Mouse (Mus musculus): ENCODE results near the gene Trpv2. TPM values are rescaled to one million over a fixed set of nuclear protein-coding genes. Genes with fewer than 3 reads are reported as not detected.
A peak's percentile ranks its signal among the peaks of the same experiment; 100 is the strongest.

The Trpv2 gene
- total RNA-seq, 2 experiments from 2014 or later = 7.0 to 18.9 TPM

- ATAC-seq (replicated peaks; ENCODE audit: low FRiP score, poor library complexity, severe bottlenecking) = no peak
Measured at GRCm38 (mm10) chr11:62557205-62557604, 17.1 kb upstream of the Trpv2 start.

- ATAC-seq (replicated peaks; ENCODE audit: low FRiP score, poor library complexity, severe bottlenecking) = no peak
Measured at GRCm38 (mm10) chr11:62558152-62558551, 16.1 kb upstream of the Trpv2 start.

- ATAC-seq (replicated peaks; ENCODE audit: low FRiP score, poor library complexity, severe bottlenecking) = no peak
Measured at GRCm38 (mm10) chr11:62558961-62559646, 15.2 kb upstream of the Trpv2 start.

- ATAC-seq (replicated peaks; ENCODE audit: low FRiP score, poor library complexity, severe bottlenecking) = peak; percentile 43
Measured at GRCm38 (mm10) chr11:62560463-62561016, 13.7 kb upstream of the Trpv2 start.

DNA sequence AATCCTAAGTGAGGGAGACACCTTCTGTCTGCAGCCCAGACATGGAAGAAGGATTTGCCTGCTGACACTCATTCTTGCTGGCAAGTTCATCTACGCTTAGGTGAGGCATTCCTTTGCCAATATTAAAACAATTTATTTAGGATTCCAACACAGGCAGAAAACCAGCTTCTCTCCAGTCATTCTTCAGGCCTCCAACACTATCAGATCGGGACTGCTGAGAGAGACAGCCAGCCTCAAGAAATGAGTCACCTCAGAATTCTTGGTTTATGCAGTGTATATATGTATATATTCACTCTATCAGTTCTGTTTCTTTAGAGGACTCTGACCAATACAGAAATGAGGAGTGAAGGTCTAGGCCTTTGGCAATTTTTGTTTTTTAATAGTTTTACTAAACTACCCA is 10.7 kb upstream of the Trpv2 start:
- ATAC-seq (replicated peaks; ENCODE audit: low FRiP score, poor library complexity, severe bottlenecking) = no peak

- ATAC-seq (replicated peaks; ENCODE audit: low FRiP score, poor library complexity, severe bottlenecking) = no peak
Measured at GRCm38 (mm10) chr11:62565747-62566146, 8.5 kb upstream of the Trpv2 start.

- ATAC-seq (replicated peaks; ENCODE audit: low FRiP score, poor library complexity, severe bottlenecking) = no peak
Measured at GRCm38 (mm10) chr11:62566211-62566610, 8.1 kb upstream of the Trpv2 start.

DNA sequence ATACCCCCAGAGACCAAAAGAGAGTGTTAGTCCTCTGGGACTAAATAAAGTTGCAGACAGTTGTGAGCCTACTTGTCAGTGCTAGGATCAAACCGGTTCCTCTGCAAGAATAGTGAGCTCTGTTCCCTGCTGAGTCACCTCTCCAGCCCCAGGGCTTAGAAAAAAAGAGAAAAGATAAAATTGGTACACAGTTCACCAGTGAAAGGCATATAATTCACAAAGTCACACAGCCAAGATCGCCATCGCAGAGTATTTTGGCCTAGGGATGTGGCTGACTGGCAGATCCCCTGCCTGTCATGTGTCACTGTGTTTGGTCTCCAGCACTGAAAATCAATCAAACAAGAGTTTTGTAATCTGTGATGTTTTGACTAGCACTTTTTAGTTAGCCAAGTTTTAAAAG is 6.0 kb upstream of the Trpv2 start:
- ATAC-seq (replicated peaks; ENCODE audit: low FRiP score, poor library complexity, severe bottlenecking) = no peak

DNA sequence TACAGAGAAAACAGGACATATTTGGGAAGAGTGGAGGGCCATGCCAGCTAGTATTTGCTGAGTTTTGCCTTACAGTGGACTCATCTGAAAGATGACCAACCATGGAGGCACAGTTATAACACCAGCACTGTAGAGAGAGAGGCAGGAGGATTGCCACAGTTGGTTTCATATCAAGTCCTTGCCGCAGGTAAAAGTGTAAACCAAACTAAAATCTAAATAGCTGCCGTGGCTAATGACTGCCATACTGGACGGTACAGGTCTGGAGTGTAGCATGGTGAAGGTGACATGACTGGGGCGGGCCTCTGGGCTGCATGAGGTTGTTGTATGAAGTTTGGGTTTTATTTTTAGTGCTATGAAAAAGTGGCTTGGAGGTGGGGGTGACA is 408 bp downstream of the Trpv2 start:
- ATAC-seq (replicated peaks; ENCODE audit: low FRiP score, poor library complexity, severe bottlenecking) = no peak

- peak; percentile 83 for ATAC-seq (replicated peaks; ENCODE audit: low FRiP score, poor library complexity, severe bottlenecking)
Measured at GRCm38 (mm10) chr11:62575297-62575658, 992 bp downstream of the Trpv2 start.

DNA sequence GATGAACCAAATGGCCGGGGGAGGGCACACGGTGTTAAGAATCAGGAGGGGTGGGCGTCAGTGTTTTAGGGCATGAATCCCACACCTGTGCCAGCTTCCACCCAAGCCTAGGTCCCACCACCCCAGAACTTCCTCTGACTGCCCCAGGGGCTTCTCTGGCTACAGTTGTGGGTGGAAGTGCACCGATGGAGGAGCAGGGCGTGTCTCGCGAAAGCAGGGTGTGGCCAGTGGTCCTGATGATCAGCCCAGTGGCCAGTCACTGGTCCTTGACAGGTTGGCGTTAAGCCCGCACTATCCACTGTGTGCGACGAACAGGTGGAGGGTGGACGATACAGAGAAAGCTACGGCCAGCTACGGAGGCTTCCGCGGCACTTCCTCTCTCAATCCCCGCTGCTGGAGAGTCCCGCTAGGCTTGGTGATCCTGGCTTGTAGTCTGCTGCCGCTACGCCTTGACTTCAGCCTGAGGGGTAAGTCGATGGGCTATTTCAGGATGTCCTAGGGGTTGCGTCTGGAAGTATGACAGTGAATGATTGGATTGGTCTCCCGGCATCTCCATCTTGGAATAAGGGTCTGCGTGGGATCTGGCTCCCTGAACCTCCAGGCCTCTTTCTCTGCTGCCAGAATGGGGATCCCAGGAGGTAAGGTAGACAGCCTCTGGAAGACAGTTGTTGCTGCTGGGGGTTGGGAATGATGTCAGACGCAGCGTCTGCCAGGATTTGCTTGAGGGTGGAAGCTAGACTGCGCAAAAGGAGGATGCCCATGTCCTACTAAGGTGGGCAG is 1.6 kb downstream of the Trpv2 start:
- ATAC-seq (replicated peaks; ENCODE audit: low FRiP score, poor library complexity, severe bottlenecking) = peak; percentile 90

DNA sequence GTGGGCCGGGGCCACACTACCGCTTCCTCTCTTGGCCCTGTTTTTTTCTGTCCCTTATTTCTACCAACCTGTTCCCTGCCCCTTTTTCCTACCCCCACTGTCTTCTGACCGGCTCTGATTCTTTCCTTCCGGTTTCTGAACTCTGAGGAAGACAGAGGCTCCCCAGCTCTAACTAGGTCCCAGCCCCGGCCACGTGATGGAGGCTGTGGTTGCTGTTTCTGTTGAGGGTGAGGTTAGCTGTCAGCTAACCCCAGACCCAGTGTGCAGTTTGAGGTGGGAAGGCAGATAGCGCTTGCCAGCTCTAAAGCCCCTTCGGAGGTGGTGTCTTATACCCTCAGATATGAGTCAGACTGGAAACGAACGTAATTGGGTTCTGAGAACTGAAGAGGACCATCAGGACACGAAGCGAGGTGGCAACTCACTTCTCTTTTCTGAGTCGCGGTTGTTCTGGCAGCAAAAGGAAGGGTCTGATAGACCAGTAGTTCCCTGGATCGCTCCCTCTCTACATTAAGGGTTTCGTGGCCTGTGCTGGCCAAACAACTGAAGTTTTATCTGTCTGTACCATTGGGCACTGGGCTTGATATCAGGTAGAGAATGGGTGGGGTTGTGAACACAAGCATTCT is 2.4 kb downstream of the Trpv2 start:
- ATAC-seq (replicated peaks; ENCODE audit: low FRiP score, poor library complexity, severe bottlenecking) = peak; percentile 20; the same call in 1 of the 2 replicates

- no peak for ATAC-seq (replicated peaks; ENCODE audit: low FRiP score, poor library complexity, severe bottlenecking)
Measured at GRCm38 (mm10) chr11:62583031-62583430, 8.7 kb downstream of the Trpv2 start.

DNA sequence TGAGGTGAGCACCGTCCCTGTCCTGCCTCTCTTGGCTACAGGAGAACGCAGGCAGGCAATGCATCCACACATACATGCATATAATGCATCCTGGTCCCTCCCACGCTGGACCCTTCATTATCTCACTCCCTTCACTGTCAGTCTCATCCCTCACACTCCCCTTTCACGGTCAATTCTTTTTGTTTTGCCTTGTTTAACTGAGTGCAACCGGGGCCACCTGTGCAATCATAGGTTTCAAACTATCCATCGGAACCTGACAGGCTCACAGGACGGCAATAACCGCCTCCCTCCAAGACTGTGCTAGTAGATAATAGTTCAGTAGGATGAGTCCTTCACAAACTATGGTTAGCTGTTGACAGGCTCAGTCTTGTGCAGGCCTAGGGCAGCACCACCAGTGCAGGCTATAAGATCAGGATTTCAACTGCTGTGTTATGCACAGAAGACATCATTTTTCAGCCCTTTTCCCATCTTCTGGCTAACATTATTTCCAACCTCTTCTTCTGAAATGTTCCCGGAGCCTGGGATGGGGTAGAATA is 10.5 kb downstream of the Trpv2 start:
- ATAC-seq (replicated peaks; ENCODE audit: low FRiP score, poor library complexity, severe bottlenecking) = 0 out of 2 replicates have a peak, but pooled peaks have one; percentile 3

GRCm38 (mm10) chr11:62587034-62587433 is 12.7 kb downstream of the Trpv2 start:
- no peak for ATAC-seq (replicated peaks; ENCODE audit: low FRiP score, poor library complexity, severe bottlenecking)

DNA sequence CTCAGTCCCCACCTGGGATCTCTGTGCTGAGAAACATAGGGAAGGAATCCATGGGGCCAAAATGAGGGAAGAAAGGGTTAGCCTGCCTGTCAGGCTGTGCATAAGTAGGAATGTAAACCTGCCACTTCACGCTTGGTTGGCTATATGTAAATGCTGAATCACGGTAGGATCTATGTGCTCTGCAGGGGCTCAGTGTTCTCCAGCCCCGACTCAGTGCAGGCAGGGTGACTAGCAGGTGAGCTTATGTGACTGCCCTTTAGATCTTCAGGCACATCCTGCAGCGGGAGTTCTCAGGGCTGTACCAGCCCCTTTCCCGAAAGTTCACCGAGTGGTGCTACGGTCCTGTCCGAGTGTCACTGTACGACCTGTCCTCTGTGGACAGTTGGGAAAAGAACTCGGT is 15.1 kb downstream of the Trpv2 start:
- no peak for ATAC-seq (replicated peaks; ENCODE audit: low FRiP score, poor library complexity, severe bottlenecking)

- ATAC-seq (replicated peaks; ENCODE audit: low FRiP score, poor library complexity, severe bottlenecking) = no peak
Measured at GRCm38 (mm10) chr11:62591026-62591425, 16.7 kb downstream of the Trpv2 start.

DNA sequence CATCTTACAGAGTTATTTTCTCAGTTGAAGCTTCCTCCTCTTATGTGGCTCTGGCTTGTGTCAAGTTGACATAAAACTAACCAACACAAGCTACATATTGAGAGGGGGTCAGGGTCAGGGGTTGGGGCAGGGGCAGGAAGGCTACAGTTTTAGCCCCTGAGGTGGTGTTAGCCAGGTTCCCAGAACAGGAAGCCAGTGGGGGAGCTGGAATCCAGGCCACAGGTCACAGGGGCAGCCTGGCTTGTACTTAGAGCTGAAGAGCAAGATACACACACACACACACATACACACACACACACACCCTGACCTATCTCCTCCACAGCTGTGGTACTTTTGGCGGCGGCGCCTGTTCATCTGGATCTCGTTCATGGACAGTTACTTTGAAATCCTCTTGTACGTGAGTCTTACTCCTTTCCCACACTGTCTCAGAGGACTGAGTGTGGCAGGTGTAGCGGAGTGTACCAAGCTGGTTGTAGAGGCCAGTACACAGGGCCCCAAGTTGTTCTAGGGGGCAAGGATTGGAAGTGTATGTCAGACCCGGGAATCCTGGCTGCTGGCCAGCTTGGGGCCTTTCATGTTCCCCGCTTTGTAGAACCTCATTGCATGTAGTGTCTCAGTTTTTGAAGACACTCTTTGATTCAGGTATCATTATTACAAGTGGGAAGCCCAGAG is 17.8 kb downstream of the Trpv2 start:
- no peak for ATAC-seq (replicated peaks; ENCODE audit: low FRiP score, poor library complexity, severe bottlenecking)

DNA sequence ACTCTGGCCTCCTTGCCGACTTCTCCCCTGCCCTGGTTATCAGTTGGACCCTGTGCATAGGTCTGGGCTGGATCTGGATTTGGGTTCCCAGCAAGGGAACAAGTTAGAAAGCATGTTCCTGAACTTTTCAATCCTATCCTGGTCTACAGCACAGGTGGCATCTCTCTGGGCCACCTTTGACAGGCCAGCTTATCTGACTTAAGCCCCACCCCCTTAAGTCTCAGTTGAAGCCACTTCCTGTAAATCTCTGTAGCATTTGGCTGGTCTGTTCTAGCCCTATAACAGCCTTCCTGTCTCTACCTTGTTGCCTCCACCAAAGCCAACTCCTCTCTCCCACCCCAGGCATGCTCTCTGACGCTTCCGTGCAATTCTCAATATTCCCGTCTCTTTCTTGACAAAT is 24.3 kb downstream of the Trpv2 start:
- ATAC-seq (replicated peaks; ENCODE audit: low FRiP score, poor library complexity, severe bottlenecking) = no peak
